Mouse (Mus musculus): ENCODE measurements around the gene Txnrd2.

DNA sequence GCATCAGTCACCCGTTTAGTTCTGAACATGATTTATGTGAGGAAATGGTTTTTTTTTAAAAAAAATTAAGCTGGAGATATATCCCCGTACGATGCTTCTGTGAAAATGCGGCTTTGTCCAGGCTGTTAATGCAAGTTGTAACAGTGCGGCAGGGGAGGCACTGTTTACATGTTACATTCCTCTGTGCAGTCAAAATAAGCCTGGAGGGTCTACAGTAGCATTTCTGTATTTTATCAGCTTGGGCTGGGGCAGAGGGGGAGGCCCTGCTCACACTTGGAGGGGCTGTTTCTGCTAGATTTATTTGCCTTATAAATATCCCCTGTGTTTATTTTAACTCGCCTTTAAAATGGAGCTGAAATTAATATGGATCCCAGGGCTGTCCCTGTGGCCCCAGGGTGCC, 21.9 kb downstream of the Txnrd2 start:
- TF ChIP-seq POLR2A (IDR thresholded peaks at IDR 0.05; ENCODE audit: borderline replicate concordance, low read depth, low read length) (no peak), CTCF (IDR thresholded peaks at IDR 0.05; ENCODE audit: low read depth, low read length) (no peak)
